Mouse (Mus musculus) forebrain, embryonic 11.5 days (tissue): ENCODE measurements around the gene Mta1. TPM values are rescaled to one million over a fixed set of nuclear protein-coding genes. Genes with fewer than 3 reads are reported as not detected.

Experiments used
- ATAC-seq: fragments of 200-750 bp; cut with Nextera tagmentation; replicated peaks from 2 replicates; pipeline ENCODE4 v1.8.0; 2017; ENCODE audit warnings: moderate TSS enrichment; ENCODE audit not compliant: low FRiP score
- DNase-seq: peaks from one replicate; pipeline ENCODE4 v3.0.0-alpha.2; 2017; ENCODE audit warnings: low spot score
- H3K27ac ChIP-seq: fragments of 300-500 bp; sonication (generic); 2 replicates; pipeline ENCODE4 v1.5.1; 2014; ENCODE audit warnings: low read depth, low read length
- H3K27me3 ChIP-seq: fragments of 300-500 bp; sonication (generic); 2 replicates; pipeline ENCODE4 v1.6.1; 2014; ENCODE audit warnings: mild to moderate bottlenecking, low read length, mixed read lengths; ENCODE audit not compliant: control insufficient read depth, insufficient read depth
- H3K36me3 ChIP-seq: fragments of 300-500 bp; sonication (generic); 2 replicates; pipeline ENCODE4 v1.6.1; 2014; ENCODE audit warnings: mild to moderate bottlenecking, low read length, moderate library complexity, mixed read lengths; ENCODE audit not compliant: control insufficient read depth, insufficient read depth
- H3K4me1 ChIP-seq: fragments of 300-500 bp; sonication (generic); replicated peaks from 2 replicates; pipeline ENCODE4 v1.6.1; 2014; ENCODE audit warnings: low read length, mixed read lengths; ENCODE audit not compliant: control insufficient read depth, insufficient read depth
- H3K4me2 ChIP-seq: fragments of 300-500 bp; sonication (generic); 2 replicates; pipeline ENCODE4 v1.6.1; 2014; ENCODE audit warnings: low read depth, mild to moderate bottlenecking, low read length, moderate library complexity, mixed read lengths; ENCODE audit not compliant: severe bottlenecking
- H3K4me3 ChIP-seq: fragments of 300-500 bp; sonication (generic); 2 replicates; pipeline ENCODE4 v1.5.1; 2014; ENCODE audit warnings: low read depth, low read length
- H3K9ac ChIP-seq: fragments of 300-500 bp; sonication (generic); 2 replicates; pipeline ENCODE4 v1.6.1; 2014; ENCODE audit warnings: low read length
- H3K9me3 ChIP-seq: fragments of 300-500 bp; sonication (generic); 2 replicates; pipeline ENCODE4 v1.6.1; 2016; ENCODE audit warnings: low read length, mixed read lengths; ENCODE audit not compliant: control insufficient read depth
- WGBS: fragments of 180-500 bp; shearing (Covaris S2); extraction: QIAGEN DNeasy Blood & Tissue Kit; methylation state at CpG from one replicate; pipeline ENCODE4 v1.1.7; 2014; 5-methylcytosine and 5-hydroxymethylcytosine counted together
- polyA plus RNA-seq: library from polyadenylated mRNA; unstranded; fragments of >200 nt; fragmentation: Nextera tagmentation; extraction: Ambion mirVana; gene quantifications from 2 replicates; pipeline ENCODE4 v1.2.1, GENCODE M21; 2014

Mta1 gene
- polyA plus RNA-seq, 1 experiment from 2014 or later = 25.3 TPM

- Histone ChIP-seq H3K4me2 (no peak overlapping the region), H3K9ac (no peak overlapping the region), H3K27me3 (no peaks in the 10 kb centered on the region), H3K36me3 (peaks cover 4% of the 10 kb centered on the region; the same call in 1 of the 2 replicates), H3K9me3 (no peaks in the 10 kb centered on the region), H3K4me1 (no peaks in the 10 kb centered on the region), H3K27ac (no peak overlapping the region), H3K4me3 (no peak overlapping the region)
- 95% methylated on average over 7 of the region's 7 CpGs for WGBS
- no peak for ATAC-seq
- no peak for DNase-seq
Measured at GRCm38 (mm10) chr12:113063700-113064099, 34.4 kb upstream of the Mta1 start.

GRCm38 (mm10) chr12:113068002-113068401 is 30.1 kb upstream of the Mta1 start:
- peaks cover 2% of the 10 kb centered on the region; the same call in 1 of the 2 replicates for H3K36me3 ChIP-seq
- H3K9ac ChIP-seq = no peak overlapping the region
- WGBS = 87% methylated on average over 7 of the region's 7 CpGs
- DNase-seq = no peak
- no peak for ATAC-seq
- no peak overlapping the region for H3K27ac ChIP-seq
- H3K27me3 ChIP-seq = no peaks in the 10 kb centered on the region
- H3K4me3 ChIP-seq = no peak overlapping the region
- no peaks in the 10 kb centered on the region for H3K4me1 ChIP-seq
- H3K9me3 ChIP-seq = no peaks in the 10 kb centered on the region
- H3K4me2 ChIP-seq = no peak overlapping the region

GRCm38 (mm10) chr12:113069389-113069788 is 28.7 kb upstream of the Mta1 start:
- H3K4me3 ChIP-seq = no peak overlapping the region
- H3K4me1 ChIP-seq = peaks cover 3% of the 10 kb centered on the region; the same call in 1 of the 2 replicates
- no peaks in the 10 kb centered on the region for H3K9me3 ChIP-seq
- H3K4me2 ChIP-seq = no peak overlapping the region
- 97% methylated on average over 6 of the region's 6 CpGs for WGBS
- H3K27me3 ChIP-seq = no peaks in the 10 kb centered on the region
- H3K9ac ChIP-seq = no peak overlapping the region
- no peak for ATAC-seq
- DNase-seq = no peak
- H3K36me3 ChIP-seq = peaks cover 2% of the 10 kb centered on the region; the same call in 1 of the 2 replicates
- no peak overlapping the region for H3K27ac ChIP-seq

GRCm38 (mm10) chr12:113071321-113071720 is 26.8 kb upstream of the Mta1 start:
- 94% methylated on average over 6 of the region's 6 CpGs for WGBS
- no peak for DNase-seq
- ATAC-seq = no peak
- Histone ChIP-seq H3K9me3 (no peaks in the 10 kb centered on the region), H3K36me3 (peaks cover 2% of the 10 kb centered on the region; the same call in 1 of the 2 replicates), H3K4me3 (no peak overlapping the region), H3K4me1 (peaks cover 12% of the 10 kb centered on the region), H3K4me2 (no peak overlapping the region), H3K9ac (no peak overlapping the region), H3K27ac (no peak overlapping the region), H3K27me3 (no peaks in the 10 kb centered on the region)

- Histone ChIP-seq H3K9ac (no peak overlapping the region), H3K4me1 (peaks cover 12% of the 10 kb centered on the region), H3K27me3 (no peaks in the 10 kb centered on the region), H3K9me3 (no peaks in the 10 kb centered on the region), H3K4me3 (no peak overlapping the region), H3K36me3 (no peaks in the 10 kb centered on the region; the same call in 1 of the 2 replicates), H3K27ac (no peak overlapping the region), H3K4me2 (no peak overlapping the region)
- WGBS = 89% methylated on average over 6 of the region's 6 CpGs
- DNase-seq (no peak), ATAC-seq (no peak)
Measured at GRCm38 (mm10) chr12:113071827-113072226, 26.3 kb upstream of the Mta1 start.

- DNase-seq = no peak
- Histone ChIP-seq H3K27ac (peak overlapping the region; percentile 68; the same call in 1 of the 2 replicates), H3K4me2 (peak overlapping the region; percentile 70), H3K9me3 (no peaks in the 10 kb centered on the region), H3K27me3 (no peaks in the 10 kb centered on the region), H3K4me1 (peaks cover 12% of the 10 kb centered on the region), H3K36me3 (no peaks in the 10 kb centered on the region; the same call in 1 of the 2 replicates), H3K9ac (peak overlapping the region; percentile 64), H3K4me3 (peak overlapping the region; percentile 32)
- peak; percentile 14; the same call in 1 of the 2 replicates for ATAC-seq
- WGBS = 11% methylated on average over 15 of the region's 15 CpGs
Measured at GRCm38 (mm10) chr12:113073420-113074328, 24.4 kb upstream of the Mta1 start.

- WGBS = 4% methylated on average over 32 of the region's 32 CpGs
Measured at GRCm38 (mm10) chr12:113074329-113075062, 23.6 kb upstream of the Mta1 start, which contains the start of gene Tex22. Gene Tex22 (plus strand): TSS chr12:113074502.

GRCm38 (mm10) chr12:113075063-113075454 is 23.0 kb upstream of the Mta1 start:
- Histone ChIP-seq H3K27me3 (no peaks in the 10 kb centered on the region), H3K27ac (peak overlapping the region; percentile 68), H3K4me2 (peak overlapping the region; percentile 70), H3K9me3 (no peaks in the 10 kb centered on the region), H3K9ac (peak overlapping the region; percentile 64), H3K4me1 (peaks cover 12% of the 10 kb centered on the region), H3K36me3 (no peaks in the 10 kb centered on the region; the same call in 1 of the 2 replicates), H3K4me3 (peak overlapping the region; percentile 32)
- ATAC-seq = peak; percentile 80
- 3% methylated on average over 10 of the region's 10 CpGs for WGBS
- DNase-seq = peak; percentile 92

More at GRCm38 (mm10) chr12:113074329-113075062, 23.6 kb upstream of the Mta1 start, which contains the start of gene Tex22:
- peak; percentile 93 for ATAC-seq
- peak; percentile 90 for DNase-seq
- Histone ChIP-seq H3K9me3 (no peaks in the 10 kb centered on the region), H3K4me2 (peak within 1 kb of the TSS; percentile 70), H3K9ac (peak within 1 kb of the TSS; percentile 64), H3K4me1 (peaks cover 12% of the 10 kb centered on the region), H3K27ac (peak within 1 kb of the TSS; percentile 68), H3K4me3 (peak within 1 kb of the TSS; percentile 32), H3K27me3 (no peaks in the 10 kb centered on the region), H3K36me3 (no peaks in the 10 kb centered on the region; the same call in 1 of the 2 replicates)
